Mouse (Mus musculus): ENCODE data around the gene Adgrg3. TPM values are rescaled to one million over a fixed set of nuclear protein-coding genes. Genes with fewer than 3 reads are reported as not detected.

Adgrg3 gene
- polyA plus RNA-seq, 1 experiment, result 9.9 TPM

- Histone ChIP-seq H3K4me3 (ENCODE audit: insufficient read depth, low read depth, low read length) (no peak overlapping the region), H3K27me3 (replicated peaks; ENCODE audit: control insufficient read depth, insufficient read depth, low read length) (no peaks in the 10 kb centered on the region), H3K36me3 (ENCODE audit: control insufficient read depth, insufficient read depth, low read length) (peaks cover 7% of the 10 kb centered on the region; the same call in 1 of the 2 replicates), H3K27ac (ENCODE audit: insufficient read depth, low read depth, low read length) (peak overlapping the region; percentile 76; the same call in 1 of the 2 replicates), H3K4me1 (ENCODE audit: control insufficient read depth, insufficient read depth, low read length) (peaks cover 50% of the 10 kb centered on the region)
- TF ChIP-seq CTCF (conservative IDR thresholded peaks at IDR 0.05; ENCODE audit: insufficient read depth, insufficient read length, low read depth, low read length) (peak; percentile 98), POLR2A (IDR thresholded peaks at IDR 0.05; ENCODE audit: low read depth, low read length) (no peak)
- DNase-seq, result peak; percentile 90
- WGBS, result 6% methylated on average over 7 of the region's 7 CpGs
These were observed 15.8 kb upstream of the Adgrg3 start for GRCm38 (mm10) chr8:95001655-95002054.

GRCm38 (mm10) chr8:95002089-95002655 lies 15.3 kb upstream of the Adgrg3 start:
- peak overlapping the region; percentile 11; the same call in 1 of the 2 replicates for H3K27ac ChIP-seq (ENCODE audit: insufficient read depth, low read depth, low read length)
- no peak overlapping the region for H3K4me3 ChIP-seq (ENCODE audit: insufficient read depth, low read depth, low read length)
- TF ChIP-seq POLR2A (IDR thresholded peaks at IDR 0.05; ENCODE audit: low read depth, low read length), result no peak
- no peak for TF ChIP-seq CTCF (conservative IDR thresholded peaks at IDR 0.05; ENCODE audit: insufficient read depth, insufficient read length, low read depth, low read length)
- H3K36me3 ChIP-seq (ENCODE audit: control insufficient read depth, insufficient read depth, low read length), result peaks cover 9% of the 10 kb centered on the region; the same call in 1 of the 2 replicates
- no peaks in the 10 kb centered on the region for H3K27me3 ChIP-seq (replicated peaks; ENCODE audit: control insufficient read depth, insufficient read depth, low read length)
- DNase-seq, result no peak
- peaks cover 44% of the 10 kb centered on the region for H3K4me1 ChIP-seq (ENCODE audit: control insufficient read depth, insufficient read depth, low read length)
- 19% methylated on average over 8 of the region's 8 CpGs for WGBS

- 73% methylated on average over 15 of the region's 15 CpGs for WGBS
- no peak for TF ChIP-seq CTCF (conservative IDR thresholded peaks at IDR 0.05; ENCODE audit: insufficient read depth, insufficient read length, low read depth, low read length)
- no peak for TF ChIP-seq POLR2A (IDR thresholded peaks at IDR 0.05; ENCODE audit: low read depth, low read length)
- H3K27me3 ChIP-seq (replicated peaks; ENCODE audit: control insufficient read depth, insufficient read depth, low read length), result no peaks in the 10 kb centered on the region
- H3K4me1 ChIP-seq (ENCODE audit: control insufficient read depth, insufficient read depth, low read length), result no peaks in the 10 kb centered on the region
- peaks cover 4% of the 10 kb centered on the region; the same call in 1 of the 2 replicates for H3K36me3 ChIP-seq (ENCODE audit: control insufficient read depth, insufficient read depth, low read length)
- no peak for DNase-seq
- H3K27ac ChIP-seq (ENCODE audit: insufficient read depth, low read depth, low read length), result no peak overlapping the region
- no peak overlapping the region for H3K4me3 ChIP-seq (ENCODE audit: insufficient read depth, low read depth, low read length)
These were observed 5.0 kb upstream of the Adgrg3 start for GRCm38 (mm10) chr8:95012442-95012919.

- H3K4me3 ChIP-seq (ENCODE audit: insufficient read depth, low read depth, low read length), result no peak overlapping the region
- no peak for TF ChIP-seq CTCF (conservative IDR thresholded peaks at IDR 0.05; ENCODE audit: insufficient read depth, insufficient read length, low read depth, low read length)
- TF ChIP-seq POLR2A (IDR thresholded peaks at IDR 0.05; ENCODE audit: low read depth, low read length), result no peak
- H3K4me1 ChIP-seq (ENCODE audit: control insufficient read depth, insufficient read depth, low read length), result no peaks in the 10 kb centered on the region
- DNase-seq, result no peak
- no peaks in the 10 kb centered on the region for H3K27me3 ChIP-seq (replicated peaks; ENCODE audit: control insufficient read depth, insufficient read depth, low read length)
- H3K27ac ChIP-seq (ENCODE audit: insufficient read depth, low read depth, low read length), result no peak overlapping the region
- 72% methylated on average over 4 of the region's 4 CpGs for WGBS
- peaks cover 2% of the 10 kb centered on the region; the same call in 1 of the 2 replicates for H3K36me3 ChIP-seq (ENCODE audit: control insufficient read depth, insufficient read depth, low read length)
These were observed 1.6 kb upstream of the Adgrg3 start for GRCm38 (mm10) chr8:95015866-95016265.

GRCm38 (mm10) chr8:95016684-95017083 lies 808 bp upstream of the Adgrg3 start:
- H3K27me3 ChIP-seq (replicated peaks; ENCODE audit: control insufficient read depth, insufficient read depth, low read length), result no peaks in the 10 kb centered on the region
- WGBS, result 68% methylated on average over 4 of the region's 4 CpGs
- no peaks in the 10 kb centered on the region; the same call in 1 of the 2 replicates for H3K36me3 ChIP-seq (ENCODE audit: control insufficient read depth, insufficient read depth, low read length)
- H3K4me3 ChIP-seq (ENCODE audit: insufficient read depth, low read depth, low read length), result no peak overlapping the region
- H3K27ac ChIP-seq (ENCODE audit: insufficient read depth, low read depth, low read length), result no peak overlapping the region
- no peaks in the 10 kb centered on the region for H3K4me1 ChIP-seq (ENCODE audit: control insufficient read depth, insufficient read depth, low read length)
- TF ChIP-seq POLR2A (IDR thresholded peaks at IDR 0.05; ENCODE audit: low read depth, low read length) (no peak), CTCF (conservative IDR thresholded peaks at IDR 0.05; ENCODE audit: insufficient read depth, insufficient read length, low read depth, low read length) (no peak)
- DNase-seq, result no peak

GRCm38 (mm10) chr8:95017969-95018635 lies 610 bp downstream of the Adgrg3 start:
- DNase-seq, result no peak
- no peak overlapping the region for H3K4me3 ChIP-seq (ENCODE audit: insufficient read depth, low read depth, low read length)
- H3K4me1 ChIP-seq (ENCODE audit: control insufficient read depth, insufficient read depth, low read length), result no peaks in the 10 kb centered on the region
- no peaks in the 10 kb centered on the region; the same call in 1 of the 2 replicates for H3K36me3 ChIP-seq (ENCODE audit: control insufficient read depth, insufficient read depth, low read length)
- TF ChIP-seq POLR2A (IDR thresholded peaks at IDR 0.05; ENCODE audit: low read depth, low read length), result no peak
- TF ChIP-seq CTCF (conservative IDR thresholded peaks at IDR 0.05; ENCODE audit: insufficient read depth, insufficient read length, low read depth, low read length), result no peak
- no peak overlapping the region for H3K27ac ChIP-seq (ENCODE audit: insufficient read depth, low read depth, low read length)
- no peaks in the 10 kb centered on the region for H3K27me3 ChIP-seq (replicated peaks; ENCODE audit: control insufficient read depth, insufficient read depth, low read length)
- 82% methylated on average over 9 of the region's 9 CpGs for WGBS

- H3K4me3 ChIP-seq (ENCODE audit: insufficient read depth, low read depth, low read length), result peak overlapping the region; percentile 43
- DNase-seq, result peak; percentile 40
- peak overlapping the region; percentile 83; the same call in 1 of the 2 replicates for H3K27ac ChIP-seq (ENCODE audit: insufficient read depth, low read depth, low read length)
These were observed 2.8 kb downstream of the Adgrg3 start for GRCm38 (mm10) chr8:95020293-95020777.

More at GRCm38 (mm10) chr8:95020293-95020777, 2.8 kb downstream of the Adgrg3 start:
- WGBS, result 48% methylated on average over 12 of the region's 12 CpGs
- H3K27me3 ChIP-seq (replicated peaks; ENCODE audit: control insufficient read depth, insufficient read depth, low read length), result no peaks in the 10 kb centered on the region
- H3K4me1 ChIP-seq (ENCODE audit: control insufficient read depth, insufficient read depth, low read length), result no peaks in the 10 kb centered on the region
- TF ChIP-seq CTCF (conservative IDR thresholded peaks at IDR 0.05; ENCODE audit: insufficient read depth, insufficient read length, low read depth, low read length) (no peak), POLR2A (IDR thresholded peaks at IDR 0.05; ENCODE audit: low read depth, low read length) (no peak)
- no peaks in the 10 kb centered on the region for H3K36me3 ChIP-seq (ENCODE audit: control insufficient read depth, insufficient read depth, low read length)

Measured in kidney, adult 2 months (tissue).